Mouse (Mus musculus) intestine, embryonic 16.5 days (tissue): ENCODE measurements around the gene Ggct. TPM values are rescaled to one million over a fixed set of nuclear protein-coding genes. Genes with fewer than 3 reads are reported as not detected.

ENCODE experiments used
- ATAC-seq: fragments of 200-750 bp; cut with Nextera tagmentation; 2 replicates; pipeline ENCODE4 v1.8.0; 2017; ENCODE audit warnings: moderate TSS enrichment, moderate library complexity
- H3K27ac ChIP-seq: fragments of 300-500 bp; sonication (generic); 2 replicates; pipeline ENCODE4 v1.5.1; 2014; ENCODE audit warnings: mild to moderate bottlenecking, low read length
- H3K27me3 ChIP-seq: fragments of 300-500 bp; sonication (generic); replicated peaks from 2 replicates; pipeline ENCODE4 v1.6.1; 2014; ENCODE audit warnings: low read length, control low read depth, mixed read lengths; ENCODE audit not compliant: control insufficient read depth, insufficient read depth
- H3K36me3 ChIP-seq: fragments of 300-500 bp; sonication (generic); 2 replicates; pipeline ENCODE4 v1.6.1; 2014; ENCODE audit warnings: low read length, control low read depth; ENCODE audit not compliant: control insufficient read depth, insufficient read depth
- H3K4me1 ChIP-seq: fragments of 300-500 bp; sonication (generic); 2 replicates; pipeline ENCODE4 v1.6.1; 2014; ENCODE audit warnings: low read length, control low read depth, mixed read lengths; ENCODE audit not compliant: control insufficient read depth, insufficient read depth
- H3K4me2 ChIP-seq: fragments of 300-500 bp; sonication (generic); 2 replicates; pipeline ENCODE4 v1.6.1; 2014; ENCODE audit warnings: low read depth, low read length, control low read depth
- H3K4me3 ChIP-seq: fragments of 300-500 bp; sonication (generic); 2 replicates; pipeline ENCODE4 v1.5.1; 2014; ENCODE audit warnings: mild to moderate bottlenecking, low read length
- H3K9ac ChIP-seq: fragments of 300-500 bp; sonication (generic); 2 replicates; pipeline ENCODE4 v1.6.1; 2014; ENCODE audit warnings: low read depth, low read length
- H3K9me3 ChIP-seq: fragments of 300-500 bp; sonication (generic); 2 replicates; pipeline ENCODE4 v1.6.1; 2016; ENCODE audit warnings: low read length, control low read depth; ENCODE audit not compliant: control insufficient read depth
- WGBS: fragments of 180-500 bp; shearing (Covaris S2); extraction: QIAGEN DNeasy Blood & Tissue Kit; methylation state at CpG from one replicate; pipeline ENCODE4 v1.1.7; 2014; 5-methylcytosine and 5-hydroxymethylcytosine counted together
- polyA plus RNA-seq: library from polyadenylated mRNA; unstranded; fragments of >200 nt; fragmentation: Nextera tagmentation; extraction: Ambion mirVana; gene quantifications from 2 replicates; pipeline ENCODE4 v1.2.1, GENCODE M21; 2015

The Ggct gene
- polyA plus RNA-seq = 9.6 and 13.2 TPM in 2 replicates

- H3K27me3 ChIP-seq = no peaks in the 10 kb centered on the region; the same call in 1 of the 2 replicates
- H3K36me3 ChIP-seq = no peaks in the 10 kb centered on the region
- H3K4me1 ChIP-seq = peaks cover 2% of the 10 kb centered on the region; the same call in 1 of the 2 replicates
- peak within 1 kb of the TSS; percentile 51 for H3K27ac ChIP-seq
- peak within 1 kb of the TSS; percentile 62 for H3K4me3 ChIP-seq
- under 1% methylated on average over 41 of the region's 41 CpGs for WGBS
- peak within 1 kb of the TSS; percentile 96 for H3K4me2 ChIP-seq
- no peaks in the 10 kb centered on the region for H3K9me3 ChIP-seq
- ATAC-seq = peak; percentile 100
- H3K9ac ChIP-seq = peak within 1 kb of the TSS; percentile 70
Observed at GRCm38 (mm10) chr6:54992734-54993260, at the start of gene Ggct. TSS of gene Ggct (minus strand) at chr6:54992950.

GRCm38 (mm10) chr6:55040031-55040430, 47.3 kb upstream of the Ggct start:
- Histone ChIP-seq H3K36me3 (no peaks in the 10 kb centered on the region), H3K4me1 (peaks cover 14% of the 10 kb centered on the region), H3K4me2 (no peak overlapping the region), H3K9me3 (no peaks in the 10 kb centered on the region), H3K27ac (no peak overlapping the region), H3K4me3 (no peak overlapping the region), H3K9ac (no peak overlapping the region), H3K27me3 (no peaks in the 10 kb centered on the region)
- no peak for ATAC-seq
- WGBS = 68% methylated on average over 1 of the region's 1 CpGs

GRCm38 (mm10) chr6:55039446-55039783, 46.7 kb upstream of the Ggct start:
- no peaks in the 10 kb centered on the region for H3K9me3 ChIP-seq
- H3K27ac ChIP-seq = no peak overlapping the region
- 71% methylated on average over 6 of the region's 6 CpGs for WGBS
- no peaks in the 10 kb centered on the region for H3K27me3 ChIP-seq
- H3K4me3 ChIP-seq = peak overlapping the region; percentile 94
- H3K9ac ChIP-seq = peak overlapping the region; percentile 96; the same call in 1 of the 2 replicates
- H3K36me3 ChIP-seq = no peaks in the 10 kb centered on the region
- ATAC-seq = no peak
- peaks cover 14% of the 10 kb centered on the region for H3K4me1 ChIP-seq
- H3K4me2 ChIP-seq = peak overlapping the region; percentile 79

GRCm38 (mm10) chr6:55038671-55039445, 46.1 kb upstream of the Ggct start:
- Histone ChIP-seq H3K9ac (peak overlapping the region; percentile 96), H3K9me3 (no peaks in the 10 kb centered on the region), H3K4me3 (peak overlapping the region; percentile 94), H3K4me1 (peaks cover 14% of the 10 kb centered on the region), H3K27ac (peak overlapping the region; percentile 95), H3K27me3 (no peaks in the 10 kb centered on the region), H3K36me3 (no peaks in the 10 kb centered on the region), H3K4me2 (peak overlapping the region; percentile 79)
- ATAC-seq = peak; percentile 47
- WGBS = 2% methylated on average over 12 of the region's 12 CpGs

- H3K9ac ChIP-seq = peak within 1 kb of the TSS; percentile 96
- under 1% methylated on average over 86 of the region's 87 CpGs for WGBS
Observed at GRCm38 (mm10) chr6:55037799-55038670, 45.3 kb upstream of the Ggct start, which contains the start of gene Gars. TSS of gene Gars (plus strand) at chr6:55038007.

GRCm38 (mm10) chr6:55036731-55037130, 44.0 kb upstream of the Ggct start:
- H3K9ac ChIP-seq = no peak overlapping the region
- ATAC-seq = no peak
- no peak overlapping the region for H3K4me3 ChIP-seq
- H3K36me3 ChIP-seq = no peaks in the 10 kb centered on the region
- H3K4me2 ChIP-seq = no peak overlapping the region
- no peaks in the 10 kb centered on the region for H3K27me3 ChIP-seq
- WGBS = 90% methylated on average over 4 of the region's 4 CpGs
- no peaks in the 10 kb centered on the region for H3K9me3 ChIP-seq
- no peak overlapping the region for H3K27ac ChIP-seq
- H3K4me1 ChIP-seq = peaks cover 14% of the 10 kb centered on the region

More at GRCm38 (mm10) chr6:55037799-55038670, 45.3 kb upstream of the Ggct start, which contains the start of gene Gars:
- peak within 1 kb of the TSS; percentile 94 for H3K4me3 ChIP-seq
- H3K36me3 ChIP-seq = no peaks in the 10 kb centered on the region
- H3K27ac ChIP-seq = peak within 1 kb of the TSS; percentile 95
- ATAC-seq = peak; percentile 98
- H3K4me2 ChIP-seq = peak within 1 kb of the TSS; percentile 79
- H3K27me3 ChIP-seq = no peaks in the 10 kb centered on the region
- no peaks in the 10 kb centered on the region for H3K9me3 ChIP-seq
- H3K4me1 ChIP-seq = peaks cover 14% of the 10 kb centered on the region

- ATAC-seq = peak; percentile 55; the same call in 1 of the 2 replicates
- Histone ChIP-seq H3K9me3 (no peaks in the 10 kb centered on the region), H3K27ac (no peak overlapping the region), H3K27me3 (no peaks in the 10 kb centered on the region), H3K4me3 (no peak overlapping the region), H3K36me3 (no peaks in the 10 kb centered on the region), H3K4me2 (no peak overlapping the region), H3K9ac (no peak overlapping the region), H3K4me1 (no peaks in the 10 kb centered on the region)
- 68% methylated on average over 2 of the region's 2 CpGs for WGBS
Observed at GRCm38 (mm10) chr6:55027642-55028041, 34.9 kb upstream of the Ggct start.

- Histone ChIP-seq H3K27ac (no peak overlapping the region), H3K4me2 (no peak overlapping the region), H3K36me3 (no peaks in the 10 kb centered on the region), H3K9me3 (no peaks in the 10 kb centered on the region), H3K4me1 (peaks cover 6% of the 10 kb centered on the region), H3K27me3 (no peaks in the 10 kb centered on the region), H3K9ac (no peak overlapping the region), H3K4me3 (no peak overlapping the region)
- WGBS = 83% methylated on average over 7 of the region's 7 CpGs
- ATAC-seq = no peak
Observed at GRCm38 (mm10) chr6:55021806-55022205, 29.1 kb upstream of the Ggct start.

- H3K9me3 ChIP-seq = no peaks in the 10 kb centered on the region
- no peak for ATAC-seq
- no peak overlapping the region for H3K27ac ChIP-seq
- no peaks in the 10 kb centered on the region for H3K36me3 ChIP-seq
- H3K27me3 ChIP-seq = no peaks in the 10 kb centered on the region
- WGBS = 81% methylated on average over 2 of the region's 2 CpGs
- no peak overlapping the region for H3K9ac ChIP-seq
- no peak overlapping the region for H3K4me2 ChIP-seq
- H3K4me1 ChIP-seq = peaks cover 11% of the 10 kb centered on the region
- H3K4me3 ChIP-seq = no peak overlapping the region
Observed at GRCm38 (mm10) chr6:55018417-55018816, 25.7 kb upstream of the Ggct start.
